Mouse (Mus musculus) left cerebral cortex, postnatal 25 days (tissue): ENCODE data around the gene Gm8024. TPM values are rescaled to one million over a fixed set of nuclear protein-coding genes. Genes with fewer than 3 reads are reported as not detected.
"Not testable (repeated sequence)": the region's sequence is repeated elsewhere in the genome, so short reads cannot be mapped to it uniquely, and the experiment has no call there.

Source experiments
- DNase-seq, 2 experiments: peaks; one replicate each; pipeline ENCODE4 v3.0.0; 2022; ENCODE audit warnings: low spot score in 2 of 2, mixed read lengths in 1 of 2
- intact Hi-C: fragments of 180-260 bp; cut with DNase I; formaldehyde crosslinking; loops from one replicate; pipeline ENCODE4 v1.15.1; 2025
- total RNA-seq, 2 experiments: library from RNA; stranded (reverse); gene quantifications; 2 replicates each; pipeline ENCODE4 v1.2.3; 2021

Gm8024 gene
- not detected for total RNA-seq

- intact Hi-C loops, DNase-seq: not testable (repeated sequence)
Observed at GRCm38 (mm10) chr14:42524182-42524581, at the start of gene Gm8024. Gm8024 (minus strand) TSS chr14:42524282.

GRCm38 (mm10) chr14:42543170-42543701 lies 19.2 kb upstream of the Gm8024 start:
- intact Hi-C loops, result not testable (repeated sequence)
- DNase-seq, result peak; percentile 47 to 67

GRCm38 (mm10) chr14:42542316-42543169 lies 18.5 kb upstream of the Gm8024 start:
- DNase-seq, intact Hi-C loops: not testable (repeated sequence)

DNA sequence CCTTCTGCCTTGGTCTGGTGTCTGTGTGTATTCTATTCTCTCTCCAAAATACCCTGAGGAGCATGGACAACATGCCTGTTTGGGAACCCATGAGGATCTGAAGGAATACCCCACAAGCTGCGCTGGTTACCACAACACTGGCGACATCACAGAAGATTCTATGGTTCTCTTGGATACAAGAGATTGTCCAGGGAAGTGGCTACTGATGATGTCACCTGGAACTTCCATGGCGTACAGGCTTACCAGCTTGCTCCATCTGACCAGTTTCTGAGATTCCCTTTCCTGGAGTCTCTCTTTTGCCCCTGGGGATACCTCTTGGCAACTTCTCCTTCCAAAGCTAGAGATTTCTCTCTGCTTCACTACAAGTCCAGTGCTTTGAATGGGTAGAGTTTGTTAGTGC lies 21.8 kb downstream of the Gm8024 start, which contains the start of gene Gm8020:
Gm8020 (minus strand) TSS at position 101 of the 400 bp plus-strand sequence.
- intact Hi-C loops, result not testable (repeated sequence)

More for the DNA sequence above, 21.8 kb downstream of the Gm8024 start, which contains the start of gene Gm8020:
- not testable (repeated sequence) for DNase-seq

Other genes with a start within 250 kb of the Gm8024 start
- not detected for gene Gm9611, start 226.9 kb downstream of the Gm8024 start, total RNA-seq
- gene Gm7995, start 214.1 kb downstream of the Gm8024 start, total RNA-seq, result not detected
- not detected for gene Gm8005, start 84.6 kb downstream of the Gm8024 start, total RNA-seq
- gene Gm8011, start 60.4 kb downstream of the Gm8024 start, total RNA-seq, result not detected
- not detected for gene Gm8020, start 21.9 kb downstream of the Gm8024 start, total RNA-seq
- not detected for gene Gm17124, start 75.6 kb upstream of the Gm8024 start, total RNA-seq
- gene Gm3633, start 117.6 kb upstream of the Gm8024 start, total RNA-seq, result not detected
- not detected for gene Gm10378, start 131.7 kb upstream of the Gm8024 start, total RNA-seq
- gene Gm3015, start 244.5 kb upstream of the Gm8024 start, total RNA-seq, result not detected